Mouse (Mus musculus) hindbrain, embryonic 15.5 days (tissue): ENCODE results near the gene Abhd16a. TPM values are rescaled to one million over a fixed set of nuclear protein-coding genes. Genes with fewer than 3 reads are reported as not detected.

ENCODE experiments used
- ATAC-seq: fragments of 200-750 bp; cut with Nextera tagmentation; 2 replicates; pipeline ENCODE4 v1.8.0; 2017; ENCODE audit warnings: low read depth, moderate number of reproducible peaks, moderate TSS enrichment; ENCODE audit not compliant: low FRiP score
- H3K27ac ChIP-seq: fragments of 300-500 bp; sonication (generic); replicated peaks from 2 replicates; pipeline ENCODE4 v1.5.1; 2015; ENCODE audit warnings: mild to moderate bottlenecking, inconsistent platforms
- H3K27me3 ChIP-seq: fragments of 300-500 bp; sonication (generic); 2 replicates; pipeline ENCODE4 v1.6.1; 2015; ENCODE audit warnings: control low read depth, inconsistent platforms
- H3K36me3 ChIP-seq: fragments of 300-500 bp; sonication (generic); 2 replicates; pipeline ENCODE4 v1.6.1; 2015; ENCODE audit warnings: control low read depth, inconsistent platforms
- H3K4me1 ChIP-seq: fragments of 300-500 bp; sonication (generic); replicated peaks from 2 replicates; pipeline ENCODE4 v1.6.1; 2015; ENCODE audit warnings: control low read depth, inconsistent platforms
- H3K4me2 ChIP-seq: fragments of 300-500 bp; sonication (generic); 2 replicates; pipeline ENCODE4 v1.6.1; 2015; ENCODE audit warnings: moderate library complexity, mild to moderate bottlenecking, inconsistent platforms
- H3K4me3 ChIP-seq: fragments of 300-500 bp; sonication (generic); 2 replicates; pipeline ENCODE4 v1.5.1; 2015; ENCODE audit warnings: mild to moderate bottlenecking, inconsistent platforms
- H3K9ac ChIP-seq: fragments of 300-500 bp; sonication (generic); 2 replicates; pipeline ENCODE4 v1.6.1; 2015; ENCODE audit warnings: inconsistent platforms
- H3K9me3 ChIP-seq: fragments of 300-500 bp; sonication (generic); 2 replicates; pipeline ENCODE4 v1.6.1; 2016; ENCODE audit warnings: control low read depth, inconsistent platforms
- WGBS: fragments of 180-500 bp; shearing (Covaris S2); methylation state at CpG from one replicate; pipeline ENCODE4 v1.1.7; 2015; 5-methylcytosine and 5-hydroxymethylcytosine counted together
- polyA plus RNA-seq: library from polyadenylated mRNA; unstranded; fragments of >200 nt; fragmentation: Nextera tagmentation; extraction: Ambion mirVana; gene quantifications from 2 replicates; pipeline ENCODE4 v1.2.1, GENCODE M21; 2015

Abhd16a gene
- polyA plus RNA-seq, 1 experiment from 2014 or later, result 106 TPM

- 86% methylated on average over 3 of the region's 3 CpGs for WGBS
- Histone ChIP-seq H3K9ac (no peak overlapping the region), H3K4me1 (peaks cover 33% of the 10 kb centered on the region), H3K27me3 (peaks cover 34% of the 10 kb centered on the region), H3K36me3 (peaks cover 8% of the 10 kb centered on the region; the same call in 1 of the 2 replicates), H3K9me3 (no peaks in the 10 kb centered on the region), H3K4me3 (no peak overlapping the region), H3K27ac (no peak overlapping the region), H3K4me2 (no peak overlapping the region)
- ATAC-seq, result no peak
Observed at GRCm38 (mm10) chr17:35063466-35063865, 25.6 kb upstream of the Abhd16a start.

DNA sequence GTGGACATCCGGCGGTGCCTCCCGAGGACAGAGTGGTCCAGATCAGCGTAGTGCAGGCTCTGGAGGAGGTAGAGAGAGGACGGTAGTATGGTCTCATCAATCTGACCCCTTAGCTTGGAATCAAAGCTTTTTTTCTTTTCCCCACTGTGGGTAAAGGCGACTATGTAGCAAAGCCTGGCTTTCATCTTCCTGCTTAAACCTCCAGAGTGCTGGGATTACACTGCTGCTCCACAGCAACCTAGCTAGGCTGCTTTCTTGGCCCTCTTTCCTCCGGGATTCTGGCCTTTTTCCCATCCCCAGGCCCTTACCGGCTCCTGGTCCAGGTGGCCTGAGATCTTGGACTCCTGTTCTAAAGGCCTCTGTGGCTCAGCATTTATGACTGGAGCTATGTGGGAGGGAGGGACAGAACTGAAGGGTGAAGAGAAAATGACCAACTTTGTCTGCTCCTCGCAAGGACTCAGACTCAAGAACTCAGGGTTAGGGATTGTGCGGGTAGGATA, 24.6 kb upstream of the Abhd16a start:
- Histone ChIP-seq H3K27me3 (peaks cover 34% of the 10 kb centered on the region), H3K9ac (no peak overlapping the region), H3K4me1 (peaks cover 33% of the 10 kb centered on the region), H3K36me3 (peaks cover 8% of the 10 kb centered on the region; the same call in 1 of the 2 replicates), H3K4me2 (peak overlapping the region; percentile 55; the same call in 1 of the 2 replicates), H3K4me3 (no peak overlapping the region), H3K9me3 (no peaks in the 10 kb centered on the region), H3K27ac (no peak overlapping the region)
- 37% methylated on average over 10 of the region's 10 CpGs for WGBS
- ATAC-seq, result no peak

GRCm38 (mm10) chr17:35064951-35065947, 23.8 kb upstream of the Abhd16a start, which contains the start of gene Ly6g6c:
Ly6g6c (plus strand) TSS chr17:35065388.
- Histone ChIP-seq H3K9me3 (no peaks in the 10 kb centered on the region), H3K9ac (0 out of 2 replicates have a peak within 1 kb of the TSS, but pooled peaks have one; percentile 22), H3K4me3 (peak within 1 kb of the TSS; percentile 26), H3K4me1 (peaks cover 26% of the 10 kb centered on the region), H3K27me3 (peaks cover 34% of the 10 kb centered on the region), H3K4me2 (peak within 1 kb of the TSS; percentile 55), H3K36me3 (peaks cover 8% of the 10 kb centered on the region; the same call in 1 of the 2 replicates), H3K27ac (no peak within 1 kb of the TSS)
- ATAC-seq, result no peak
- WGBS, result 2% methylated on average over 48 of the region's 48 CpGs

- Histone ChIP-seq H3K4me2 (peak within 1 kb of the TSS; percentile 55), H3K4me1 (peaks cover 17% of the 10 kb centered on the region), H3K4me3 (peak within 1 kb of the TSS; percentile 26), H3K27ac (no peak within 1 kb of the TSS), H3K9me3 (no peaks in the 10 kb centered on the region), H3K36me3 (peaks cover 5% of the 10 kb centered on the region; the same call in 1 of the 2 replicates), H3K27me3 (peaks cover 34% of the 10 kb centered on the region), H3K9ac (0 out of 2 replicates have a peak within 1 kb of the TSS, but pooled peaks have one; percentile 22)
- 47% methylated on average over 10 of the region's 10 CpGs for WGBS
- no peak for ATAC-seq
Observed at GRCm38 (mm10) chr17:35066084-35066483, 23.0 kb upstream of the Abhd16a start, which contains the start of gene Mpig6b. Mpig6b (minus strand) TSS chr17:35066184.

GRCm38 (mm10) chr17:35068213-35068914, 20.7 kb upstream of the Abhd16a start:
- no peak overlapping the region for H3K4me3 ChIP-seq
- H3K4me1 ChIP-seq, result peaks cover 11% of the 10 kb centered on the region
- H3K9ac ChIP-seq, result no peak overlapping the region
- no peaks in the 10 kb centered on the region for H3K9me3 ChIP-seq
- H3K36me3 ChIP-seq, result no peaks in the 10 kb centered on the region
- no peak overlapping the region for H3K27ac ChIP-seq
- 88% methylated on average over 17 of the region's 17 CpGs for WGBS
- no peak overlapping the region for H3K4me2 ChIP-seq
- H3K27me3 ChIP-seq, result peaks cover 31% of the 10 kb centered on the region
- ATAC-seq, result no peak

DNA sequence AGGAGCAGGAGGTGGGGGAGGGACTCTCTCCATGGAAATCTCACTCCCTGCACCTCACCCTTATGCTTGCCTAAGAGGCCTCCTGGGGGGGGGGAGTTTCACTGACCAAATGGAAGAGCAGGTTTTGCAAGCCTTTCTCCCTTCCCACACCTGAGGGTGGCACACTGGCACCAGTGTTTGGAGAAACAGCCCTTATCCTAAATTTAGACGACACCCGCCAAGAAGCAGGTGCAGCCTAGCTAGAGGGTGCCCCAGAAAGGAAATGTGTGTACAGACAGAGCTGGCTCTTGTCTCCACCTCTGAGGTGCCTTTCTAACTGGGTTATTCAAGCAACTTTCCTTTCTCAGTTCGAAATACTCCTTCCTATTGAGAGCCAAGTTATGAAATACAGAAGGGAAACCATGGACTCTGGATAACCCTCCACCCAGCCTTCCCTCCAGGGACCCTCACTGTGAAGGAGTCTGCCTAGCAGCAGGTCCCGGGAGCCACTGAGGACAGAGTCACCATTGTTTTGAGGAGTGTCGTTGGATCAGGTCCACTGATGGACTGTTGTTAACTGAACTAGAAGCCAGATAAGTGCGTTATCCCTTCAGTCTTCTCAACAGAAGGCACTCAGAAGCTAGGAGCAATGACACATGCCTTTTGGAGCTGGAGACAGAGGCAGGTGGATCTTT, 18.4 kb upstream of the Abhd16a start:
- WGBS, result 60% methylated on average over 6 of the region's 6 CpGs
- Histone ChIP-seq H3K9me3 (no peaks in the 10 kb centered on the region), H3K27ac (no peak overlapping the region), H3K36me3 (no peaks in the 10 kb centered on the region), H3K4me1 (peaks cover under 1% of the 10 kb centered on the region), H3K4me2 (no peak overlapping the region), H3K4me3 (no peak overlapping the region), H3K27me3 (peaks cover 13% of the 10 kb centered on the region), H3K9ac (no peak overlapping the region)
- no peak for ATAC-seq

DNA sequence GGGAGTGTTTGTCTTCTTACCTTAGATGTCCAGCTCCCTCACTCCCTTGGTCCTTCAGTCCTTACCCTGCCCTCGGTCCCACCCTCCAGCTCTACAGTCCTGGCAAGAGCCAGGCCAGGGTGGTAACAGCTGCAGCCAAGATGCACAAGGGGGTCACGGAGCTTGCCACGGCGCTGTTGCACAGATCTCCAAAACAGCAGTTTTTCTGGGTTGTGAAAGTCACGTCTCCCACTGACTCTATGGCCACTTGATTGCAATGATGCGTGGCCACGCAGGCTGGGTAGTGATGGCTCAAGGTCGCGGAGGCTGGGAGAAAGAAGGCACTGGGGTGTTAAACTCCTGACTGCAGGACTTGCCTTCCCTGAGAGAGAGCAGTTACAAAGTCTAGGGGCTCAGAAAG, 17.6 kb upstream of the Abhd16a start:
- Histone ChIP-seq H3K9me3 (no peaks in the 10 kb centered on the region), H3K27me3 (peaks cover 7% of the 10 kb centered on the region; the same call in 1 of the 2 replicates), H3K36me3 (no peaks in the 10 kb centered on the region), H3K4me1 (no peaks in the 10 kb centered on the region), H3K9ac (no peak overlapping the region), H3K4me3 (no peak overlapping the region), H3K4me2 (no peak overlapping the region), H3K27ac (no peak overlapping the region)
- no peak for ATAC-seq
- WGBS, result 81% methylated on average over 9 of the region's 9 CpGs

DNA sequence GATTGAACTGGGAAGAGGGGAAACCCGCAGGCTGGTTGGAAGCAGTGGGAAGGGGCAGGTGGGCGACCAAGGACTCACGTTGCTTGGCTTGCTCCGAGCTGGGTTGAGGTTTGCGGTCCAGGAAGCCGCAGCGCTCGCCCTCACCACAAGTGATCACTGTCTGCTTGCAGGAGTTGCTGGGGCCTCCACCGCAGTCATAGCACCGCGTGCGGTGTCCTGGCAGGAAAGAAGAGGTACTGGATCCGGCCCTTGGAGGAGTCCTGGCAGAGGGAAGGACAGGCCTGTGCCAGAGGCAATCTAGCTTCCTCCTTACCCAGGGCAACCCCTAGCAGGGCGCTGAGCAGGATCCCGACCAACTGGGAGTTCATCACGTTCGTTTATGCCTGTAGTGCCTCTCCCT, 15.0 kb upstream of the Abhd16a start:
- Histone ChIP-seq H3K4me1 (peaks cover 8% of the 10 kb centered on the region; the same call in 1 of the 2 replicates), H3K9me3 (no peaks in the 10 kb centered on the region), H3K9ac (no peak overlapping the region), H3K4me2 (no peak overlapping the region), H3K4me3 (no peak overlapping the region), H3K27ac (no peak overlapping the region), H3K27me3 (no peaks in the 10 kb centered on the region), H3K36me3 (no peaks in the 10 kb centered on the region)
- no peak for ATAC-seq
- 57% methylated on average over 17 of the region's 17 CpGs for WGBS

DNA sequence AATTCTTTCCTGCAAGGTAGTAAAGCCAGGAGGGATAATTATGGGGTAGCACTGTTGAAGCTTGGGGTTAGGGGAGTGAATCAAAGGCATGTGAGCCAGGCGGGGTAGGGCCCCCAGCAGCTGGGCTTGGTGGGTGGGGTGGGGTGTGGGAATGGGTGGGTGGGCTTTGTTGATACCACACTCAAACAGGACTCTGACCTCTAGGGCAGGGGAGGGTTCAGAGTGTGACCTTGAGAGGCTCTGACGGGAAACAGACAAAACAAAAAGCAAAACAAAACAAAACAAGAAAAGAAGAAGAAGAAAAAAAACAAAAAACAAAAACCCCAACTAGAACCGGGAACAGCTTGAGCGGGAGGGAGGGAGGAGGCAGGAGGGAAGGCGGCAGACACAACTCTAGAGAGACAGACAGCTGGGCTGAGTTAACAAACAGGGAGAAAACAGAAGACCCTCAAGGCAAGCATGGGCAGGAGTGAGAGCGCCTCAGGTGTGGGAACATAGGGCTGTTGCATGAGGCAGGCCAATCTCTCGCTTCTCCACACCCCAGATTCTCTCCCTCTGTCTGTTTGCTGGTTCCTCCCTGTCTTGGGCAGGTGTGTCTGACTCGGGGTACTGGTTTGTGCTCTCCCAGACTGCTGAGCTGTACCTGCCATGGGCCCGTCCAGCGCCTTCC, 12.4 kb upstream of the Abhd16a start, which contains the start of gene Ly6g6e:
Gene Ly6g6e (plus strand): TSS at position 396 of the 670 bp plus-strand sequence.
- no peak for ATAC-seq
- Histone ChIP-seq H3K4me1 (peaks cover 8% of the 10 kb centered on the region; the same call in 1 of the 2 replicates), H3K36me3 (no peaks in the 10 kb centered on the region), H3K9me3 (no peaks in the 10 kb centered on the region), H3K27ac (no peak within 1 kb of the TSS), H3K27me3 (no peaks in the 10 kb centered on the region), H3K9ac (peak within 1 kb of the TSS; percentile 10; the same call in 1 of the 2 replicates), H3K4me2 (peak within 1 kb of the TSS; percentile 49), H3K4me3 (peak within 1 kb of the TSS; percentile 20)
- WGBS, result 35% methylated on average over 10 of the region's 10 CpGs

DNA sequence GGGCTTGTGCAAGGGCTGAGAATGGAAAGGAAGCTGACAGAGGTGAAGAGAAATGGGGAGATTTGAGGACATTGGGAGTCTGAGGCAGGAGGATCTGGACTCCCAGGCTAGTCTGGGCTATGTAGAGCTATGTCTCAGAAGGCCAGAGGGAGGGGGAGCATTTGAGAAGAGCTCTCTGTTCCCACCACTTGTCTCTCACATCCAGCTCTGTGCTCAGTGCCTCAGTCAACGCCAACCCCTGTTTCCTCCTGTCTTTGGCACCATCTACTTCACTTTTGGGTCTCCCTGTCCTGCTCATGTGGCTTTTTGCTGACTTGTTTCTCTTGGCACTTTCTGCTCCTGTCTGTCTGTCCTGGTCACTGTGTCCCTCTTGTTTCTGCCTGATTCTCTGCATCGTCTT, 11.8 kb upstream of the Abhd16a start:
- WGBS, result 27% methylated on average over 2 of the region's 2 CpGs
- 0 out of 2 replicates have a peak, but pooled peaks have one; percentile 27 for ATAC-seq

More for the DNA sequence above, 11.8 kb upstream of the Abhd16a start:
- no peaks in the 10 kb centered on the region for H3K36me3 ChIP-seq
- no peak overlapping the region for H3K9ac ChIP-seq
- H3K27me3 ChIP-seq, result no peaks in the 10 kb centered on the region
- H3K4me1 ChIP-seq, result peaks cover 8% of the 10 kb centered on the region; the same call in 1 of the 2 replicates
- no peaks in the 10 kb centered on the region for H3K9me3 ChIP-seq
- peak overlapping the region; percentile 49 for H3K4me2 ChIP-seq
- peak overlapping the region; percentile 20; the same call in 1 of the 2 replicates for H3K4me3 ChIP-seq
- no peak overlapping the region for H3K27ac ChIP-seq
